Mouse (Mus musculus): ENCODE data around the gene 1700037H04Rik. TPM values are rescaled to one million over a fixed set of nuclear protein-coding genes. Genes with fewer than 3 reads are reported as not detected.
A peak's percentile ranks its signal among the peaks of the same experiment; 100 is the strongest.

1700037H04Rik gene
- polyA plus RNA-seq, 1 experiment from 2014 or later = 88.9 TPM

GRCm38 (mm10) chr2:131200710-131201109, 40.8 kb upstream of the 1700037H04Rik start:
- H3K27me3 ChIP-seq (ENCODE audit: control insufficient read depth, insufficient read depth, low read length) = no peaks in the 10 kb centered on the region
- no peak overlapping the region for H3K27ac ChIP-seq (ENCODE audit: low read length)
- peaks cover 12% of the 10 kb centered on the region for H3K4me1 ChIP-seq (ENCODE audit: control insufficient read depth, insufficient read depth, low read length)
- no peak overlapping the region for H3K4me2 ChIP-seq (replicated peaks; ENCODE audit: low read depth, low read length)
- WGBS = 63% methylated on average over 2 of the region's 2 CpGs
- no peak for ATAC-seq (ENCODE audit: insufficient number of reproducible peaks, insufficient read depth, low FRiP score, low read depth)
- H3K4me3 ChIP-seq (ENCODE audit: low read depth, low read length) = no peak overlapping the region
- H3K36me3 ChIP-seq (ENCODE audit: control insufficient read depth, insufficient read depth, low read length) = peaks cover 20% of the 10 kb centered on the region; the same call in 1 of the 2 replicates
- H3K9ac ChIP-seq (replicated peaks; ENCODE audit: low read depth, low read length) = no peak overlapping the region
- H3K9me3 ChIP-seq (ENCODE audit: control insufficient read depth, low read depth, low read length) = no peaks in the 10 kb centered on the region

- WGBS = 91% methylated on average over 16 of the region's 16 CpGs
- Histone ChIP-seq H3K27ac (ENCODE audit: low read length) (no peak overlapping the region), H3K4me3 (ENCODE audit: low read depth, low read length) (no peak overlapping the region), H3K27me3 (ENCODE audit: control insufficient read depth, insufficient read depth, low read length) (no peaks in the 10 kb centered on the region), H3K4me2 (replicated peaks; ENCODE audit: low read depth, low read length) (no peak overlapping the region), H3K9me3 (ENCODE audit: control insufficient read depth, low read depth, low read length) (no peaks in the 10 kb centered on the region), H3K36me3 (ENCODE audit: control insufficient read depth, insufficient read depth, low read length) (peaks cover 47% of the 10 kb centered on the region), H3K9ac (replicated peaks; ENCODE audit: low read depth, low read length) (no peak overlapping the region), H3K4me1 (ENCODE audit: control insufficient read depth, insufficient read depth, low read length) (no peaks in the 10 kb centered on the region)
- ATAC-seq (ENCODE audit: insufficient number of reproducible peaks, insufficient read depth, low FRiP score, low read depth) = no peak
Measured at GRCm38 (mm10) chr2:131196606-131197316, 36.9 kb upstream of the 1700037H04Rik start.

GRCm38 (mm10) chr2:131191005-131191390, 31.1 kb upstream of the 1700037H04Rik start:
- no peak overlapping the region for H3K4me3 ChIP-seq (ENCODE audit: low read depth, low read length)

GRCm38 (mm10) chr2:131190344-131191004, 30.6 kb upstream of the 1700037H04Rik start:
- H3K9ac ChIP-seq (replicated peaks; ENCODE audit: low read depth, low read length) = no peak overlapping the region
- ATAC-seq (ENCODE audit: insufficient number of reproducible peaks, insufficient read depth, low FRiP score, low read depth) = no peak
- no peaks in the 10 kb centered on the region for H3K27me3 ChIP-seq (ENCODE audit: control insufficient read depth, insufficient read depth, low read length)
- WGBS = 20% methylated on average over 10 of the region's 10 CpGs
- no peak overlapping the region; the same call in 1 of the 2 replicates for H3K4me2 ChIP-seq (replicated peaks; ENCODE audit: low read depth, low read length)
- no peaks in the 10 kb centered on the region for H3K9me3 ChIP-seq (ENCODE audit: control insufficient read depth, low read depth, low read length)
- no peak overlapping the region for H3K4me3 ChIP-seq (ENCODE audit: low read depth, low read length)
- peak overlapping the region; percentile 34; the same call in 1 of the 2 replicates for H3K27ac ChIP-seq (ENCODE audit: low read length)
- H3K4me1 ChIP-seq (ENCODE audit: control insufficient read depth, insufficient read depth, low read length) = peaks cover 33% of the 10 kb centered on the region
- H3K36me3 ChIP-seq (ENCODE audit: control insufficient read depth, insufficient read depth, low read length) = peaks cover 32% of the 10 kb centered on the region

More at GRCm38 (mm10) chr2:131191005-131191390, 31.1 kb upstream of the 1700037H04Rik start:
- peaks cover 33% of the 10 kb centered on the region for H3K4me1 ChIP-seq (ENCODE audit: control insufficient read depth, insufficient read depth, low read length)
- H3K27me3 ChIP-seq (ENCODE audit: control insufficient read depth, insufficient read depth, low read length) = no peaks in the 10 kb centered on the region
- no peak overlapping the region for H3K9ac ChIP-seq (replicated peaks; ENCODE audit: low read depth, low read length)
- WGBS = 70% methylated on average over 7 of the region's 7 CpGs
- no peak for ATAC-seq (ENCODE audit: insufficient number of reproducible peaks, insufficient read depth, low FRiP score, low read depth)
- H3K9me3 ChIP-seq (ENCODE audit: control insufficient read depth, low read depth, low read length) = no peaks in the 10 kb centered on the region
- no peak overlapping the region for H3K4me2 ChIP-seq (replicated peaks; ENCODE audit: low read depth, low read length)
- H3K36me3 ChIP-seq (ENCODE audit: control insufficient read depth, insufficient read depth, low read length) = peaks cover 35% of the 10 kb centered on the region
- H3K27ac ChIP-seq (ENCODE audit: low read length) = peak overlapping the region; percentile 34; the same call in 1 of the 2 replicates

- no peak overlapping the region for H3K9ac ChIP-seq (replicated peaks; ENCODE audit: low read depth, low read length)
- 0 out of 2 replicates have a peak overlapping the region, but pooled peaks have one; percentile 10 for H3K4me2 ChIP-seq (replicated peaks; ENCODE audit: low read depth, low read length)
- no peak overlapping the region for H3K4me3 ChIP-seq (ENCODE audit: low read depth, low read length)
- no peaks in the 10 kb centered on the region for H3K27me3 ChIP-seq (ENCODE audit: control insufficient read depth, insufficient read depth, low read length)
- H3K9me3 ChIP-seq (ENCODE audit: control insufficient read depth, low read depth, low read length) = no peaks in the 10 kb centered on the region
- no peak for ATAC-seq (ENCODE audit: insufficient number of reproducible peaks, insufficient read depth, low FRiP score, low read depth)
- H3K27ac ChIP-seq (ENCODE audit: low read length) = peak overlapping the region; percentile 34; the same call in 1 of the 2 replicates
- WGBS = 46% methylated on average over 5 of the region's 5 CpGs
- peaks cover 33% of the 10 kb centered on the region for H3K4me1 ChIP-seq (ENCODE audit: control insufficient read depth, insufficient read depth, low read length)
- peaks cover 28% of the 10 kb centered on the region for H3K36me3 ChIP-seq (ENCODE audit: control insufficient read depth, insufficient read depth, low read length)
Measured at GRCm38 (mm10) chr2:131189521-131190309, 29.8 kb upstream of the 1700037H04Rik start.

GRCm38 (mm10) chr2:131188311-131188710, 28.4 kb upstream of the 1700037H04Rik start:
- Histone ChIP-seq H3K27me3 (ENCODE audit: control insufficient read depth, insufficient read depth, low read length) (no peaks in the 10 kb centered on the region), H3K27ac (ENCODE audit: low read length) (no peak overlapping the region), H3K9ac (replicated peaks; ENCODE audit: low read depth, low read length) (no peak overlapping the region), H3K4me1 (ENCODE audit: control insufficient read depth, insufficient read depth, low read length) (peaks cover 33% of the 10 kb centered on the region), H3K4me2 (replicated peaks; ENCODE audit: low read depth, low read length) (no peak overlapping the region; the same call in 1 of the 2 replicates), H3K4me3 (ENCODE audit: low read depth, low read length) (no peak overlapping the region), H3K36me3 (ENCODE audit: control insufficient read depth, insufficient read depth, low read length) (peaks cover 17% of the 10 kb centered on the region), H3K9me3 (ENCODE audit: control insufficient read depth, low read depth, low read length) (no peaks in the 10 kb centered on the region)
- ATAC-seq (ENCODE audit: insufficient number of reproducible peaks, insufficient read depth, low FRiP score, low read depth) = no peak
- 95% methylated on average over 5 of the region's 5 CpGs for WGBS

- Histone ChIP-seq H3K4me2 (replicated peaks; ENCODE audit: low read depth, low read length) (peak overlapping the region; percentile 78), H3K4me1 (ENCODE audit: control insufficient read depth, insufficient read depth, low read length) (peaks cover 33% of the 10 kb centered on the region), H3K4me3 (ENCODE audit: low read depth, low read length) (peak overlapping the region; percentile 54), H3K27ac (ENCODE audit: low read length) (peak overlapping the region; percentile 62; the same call in 1 of the 2 replicates), H3K27me3 (ENCODE audit: control insufficient read depth, insufficient read depth, low read length) (no peaks in the 10 kb centered on the region), H3K36me3 (ENCODE audit: control insufficient read depth, insufficient read depth, low read length) (peaks cover 10% of the 10 kb centered on the region), H3K9me3 (ENCODE audit: control insufficient read depth, low read depth, low read length) (no peaks in the 10 kb centered on the region), H3K9ac (replicated peaks; ENCODE audit: low read depth, low read length) (peak overlapping the region; percentile 75)
- ATAC-seq (ENCODE audit: insufficient number of reproducible peaks, insufficient read depth, low FRiP score, low read depth) = no peak
- 23% methylated on average over 3 of the region's 3 CpGs for WGBS
Measured at GRCm38 (mm10) chr2:131187602-131187922, 27.7 kb upstream of the 1700037H04Rik start.

Measured in stomach, embryonic 14.5 days (tissue).